In the genomic region with DNA sequence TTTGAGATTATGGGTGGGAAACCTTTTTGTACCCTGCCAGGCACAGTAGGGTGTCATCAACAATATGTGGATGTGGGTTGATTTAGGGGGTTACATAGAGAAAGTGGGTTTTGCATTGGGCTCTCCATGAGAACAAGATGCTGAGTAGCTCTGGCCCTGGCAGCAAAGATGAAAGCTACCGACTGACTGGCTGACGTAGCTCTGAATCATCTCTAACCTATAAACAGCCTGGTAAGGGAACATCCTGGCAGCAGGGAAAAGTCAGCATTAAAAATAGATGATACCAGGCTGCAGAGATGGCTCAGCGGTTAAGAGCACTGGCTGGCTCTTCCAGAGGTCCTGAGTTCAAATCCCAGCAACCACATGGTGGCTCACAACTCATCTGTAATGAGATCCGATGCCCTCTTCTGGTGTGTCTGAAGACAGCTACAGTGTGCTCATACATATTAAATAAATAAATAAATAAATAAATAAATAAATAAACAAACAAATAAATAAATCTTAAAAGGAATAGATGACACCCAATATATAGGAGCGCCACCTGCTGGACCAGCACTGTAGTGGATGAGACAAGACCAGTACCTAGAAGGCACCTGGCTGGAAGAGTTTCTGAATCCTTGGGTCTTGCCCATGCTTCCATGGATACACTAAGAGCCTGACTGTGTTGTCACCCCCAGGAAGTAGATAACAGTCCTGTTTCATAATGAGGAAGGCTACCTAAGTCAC, we compare ENCODE assay signal across 9 mouse cellular contexts. TPM values are rescaled to one million over a fixed set of nuclear protein-coding genes. Genes with fewer than 3 reads are reported as not detected.
DNase-seq lines count a peak whose midpoint lies in the region; ATAC-seq and TF ChIP-seq lines count a peak whose summit lies in the region.
"Had no signal": no experiment of that assay in that cellular context is flagged by ENCODE, and none has a peak within 500 bp of the region (broad histone marks: within the 10 kb centered on the region; RNA-seq: fewer than 3 reads in every experiment).

No protein-coding gene starts in this region.

- no peak for TF ChIP-seq EP300 in CH12.LX (IDR thresholded peaks at IDR 0.05; ENCODE audit: low read length)

- no peak for TF ChIP-seq RAD21 in CH12.LX (IDR thresholded peaks at IDR 0.05; ENCODE audit: low read depth, low read length)

- H3K9ac ChIP-seq in hindbrain, embryonic 14.5 days, result no peak overlapping the region
- no peak overlapping the region for H3K9ac ChIP-seq in CH12.LX (ENCODE audit: insufficient read depth, low read depth)
- no peak overlapping the region for H3K9ac ChIP-seq in heart, embryonic 12.5 days
- H3K9ac ChIP-seq: neural tube, embryonic 12.5 days had no signal

- H3K9me3 ChIP-seq in hindbrain, embryonic 10.5 days, result no peaks in the 10 kb centered on the region
- no peaks in the 10 kb centered on the region for H3K9me3 ChIP-seq in hindbrain, embryonic 14.5 days (ENCODE audit: control insufficient read depth, low read length)
- H3K9me3 ChIP-seq in CH12.LX (replicated peaks; ENCODE audit: low read length), result no peaks in the 10 kb centered on the region
- H3K9me3 ChIP-seq in heart, embryonic 12.5 days (replicated peaks), result 0 out of 2 replicates have a peak, but pooled peaks cover 3% of the 10 kb centered on the region
- H3K9me3 ChIP-seq: neural tube, embryonic 12.5 days had no signal

- H3K4me3 ChIP-seq in hindbrain, embryonic 10.5 days, result no peak overlapping the region
- no peak overlapping the region for H3K4me3 ChIP-seq in hindbrain, embryonic 14.5 days (replicated peaks; ENCODE audit: low read length)
- H3K4me3 ChIP-seq in CH12.LX (replicated peaks in 1 of 3; ENCODE audit: low read depth in 2 of 3, low read length in 2 of 3, poor library complexity in 1 of 3), result no peak overlapping the region
- H3K4me3 ChIP-seq in heart, embryonic 12.5 days, result no peak overlapping the region
- H3K4me3 ChIP-seq: neural tube, embryonic 12.5 days had no signal

- no peaks in the 10 kb centered on the region for H3K79me2 ChIP-seq in CH12.LX (replicated peaks; ENCODE audit: control insufficient read depth, extremely low read depth, insufficient read depth, poor library complexity, severe bottlenecking)

- ATAC-seq in hindbrain, embryonic 14.5 days (ENCODE audit: low FRiP score), result no peak
- no peak for ATAC-seq in heart, embryonic 12.5 days (ENCODE audit: insufficient number of reproducible peaks, low FRiP score)

- in situ Hi-C loops in CH12.LX (cut with MboI; ENCODE audit: low pct_ligation_motif_present, low pct_unique_long_range_greater_than_20kb, low sequenced_read_pairs), result no loop called here

- WGBS in hindbrain, embryonic 10.5 days, result 84% methylated on average over 5 of the region's 5 CpGs
- WGBS in hindbrain, embryonic 14.5 days, result 88% methylated on average over 5 of the region's 5 CpGs
- WGBS in heart, embryonic 12.5 days, result 79% methylated on average over 5 of the region's 5 CpGs

- H3K36me3 ChIP-seq in hindbrain, embryonic 10.5 days, result no peaks in the 10 kb centered on the region
- H3K36me3 ChIP-seq in hindbrain, embryonic 14.5 days (replicated peaks; ENCODE audit: control insufficient read depth, insufficient read depth), result no peaks in the 10 kb centered on the region
- H3K36me3 ChIP-seq in CH12.LX (replicated peaks in 1 of 2; ENCODE audit: control insufficient read depth in 1 of 2, insufficient read depth in 1 of 2, low read length in 1 of 2), result no peaks in the 10 kb centered on the region
- no peaks in the 10 kb centered on the region for H3K36me3 ChIP-seq in heart, embryonic 12.5 days
- H3K36me3 ChIP-seq: neural tube, embryonic 12.5 days had no signal

- peaks cover 6% of the 10 kb centered on the region for H3K27me3 ChIP-seq in hindbrain, embryonic 10.5 days (ENCODE audit: insufficient read depth, poor library complexity, severe bottlenecking)
- no peaks in the 10 kb centered on the region for H3K27me3 ChIP-seq in hindbrain, embryonic 14.5 days (ENCODE audit: control insufficient read depth, insufficient read depth, low read length)
- peaks cover 3% of the 10 kb centered on the region for H3K27me3 ChIP-seq in CH12.LX (replicated peaks)
- peaks cover 41% of the 10 kb centered on the region for H3K27me3 ChIP-seq in heart, embryonic 12.5 days (replicated peaks)
- H3K27me3 ChIP-seq: neural tube, embryonic 12.5 days had no signal

- TF ChIP-seq CTCF in CH12.LX (conservative IDR thresholded peaks at IDR 0.05 in 1 of 2, IDR thresholded peaks at IDR 0.05 in 1 of 2; ENCODE audit: low read depth in 2 of 2, low read length in 2 of 2), result peak; percentile 27 to 45; a peak in 3 of 4 replicates

- TF ChIP-seq POLR2A in CH12.LX (IDR thresholded peaks at IDR 0.05; ENCODE audit: low read depth, low read length), result no peak

- peaks cover 13% of the 10 kb centered on the region for H3K4me1 ChIP-seq in hindbrain, embryonic 10.5 days (replicated peaks)
- H3K4me1 ChIP-seq in hindbrain, embryonic 14.5 days (replicated peaks; ENCODE audit: control insufficient read depth, insufficient read depth, low read length), result no peaks in the 10 kb centered on the region
- peaks cover 0 to 3% of the 10 kb centered on the region in 2 experiments; a peak in 1 of 4 replicates for H3K4me1 ChIP-seq in CH12.LX (ENCODE audit: control insufficient read depth in 1 of 2, insufficient read depth in 2 of 2)
- H3K4me1 ChIP-seq in heart, embryonic 12.5 days (replicated peaks), result peaks cover 25% of the 10 kb centered on the region

- H3K4me2 ChIP-seq in hindbrain, embryonic 14.5 days (replicated peaks), result no peak overlapping the region
- H3K4me2 ChIP-seq in CH12.LX (ENCODE audit: insufficient read depth, low read depth, poor library complexity, severe bottlenecking), result no peak overlapping the region
- no peak overlapping the region for H3K4me2 ChIP-seq in heart, embryonic 12.5 days
- H3K4me2 ChIP-seq: neural tube, embryonic 12.5 days had no signal

- dilution Hi-C loops in CH12.LX (cut with MboI; ENCODE audit: extremely low pct_ligation_motif_present, extremely low pct_unique_long_range_greater_than_20kb, low sequenced_read_pairs), result no loop called here

- H3K27ac ChIP-seq in hindbrain, embryonic 10.5 days, result no peak overlapping the region
- H3K27ac ChIP-seq in hindbrain, embryonic 14.5 days, result no peak overlapping the region
- H3K27ac ChIP-seq in CH12.LX (ENCODE audit: insufficient read depth, low read depth), result no peak overlapping the region
- no peak overlapping the region for H3K27ac ChIP-seq in heart, embryonic 12.5 days (ENCODE audit: poor library complexity, severe bottlenecking)
- H3K27ac ChIP-seq: neural tube, embryonic 12.5 days had no signal

- peak; percentile 20 for DNase-seq in hindbrain, embryonic 10.5 days (ENCODE audit: low spot score)
- DNase-seq in hindbrain, embryonic 14.5 days (ENCODE audit: low spot score), result no peak
- DNase-seq in CH12.LX (ENCODE audit: extremely low read depth), result peak; percentile 26
- peak; percentile 86 for DNase-seq in adrenal gland, adult 2 months
- peak; percentile 61 to 76 for DNase-seq in kidney, postnatal 25 days
- peak; percentile 17 for DNase-seq in lung, postnatal 25 days (ENCODE audit: low spot score)
- DNase-seq in spleen, adult 12 weeks (ENCODE audit: low spot score), result no peak

TF ChIP-seq in CH12.LX, 34 proteins besides CTCF, POLR2A, EP300 and RAD21:
- TF ChIP-seq SMC3 (IDR thresholded peaks at IDR 0.05; ENCODE audit: low read depth, low read length), result peak; percentile 8; the same call in 1 of the 2 replicates
- TF ChIP-seq UBTF (IDR thresholded peaks at IDR 0.05; ENCODE audit: low read depth, low read length), result no peak
- no peak for TF ChIP-seq TCF12 (IDR thresholded peaks at IDR 0.05; ENCODE audit: low read depth, low read length)
- no peak for TF ChIP-seq HCFC1 (IDR thresholded peaks at IDR 0.05; ENCODE audit: low read depth, low read length)
- no peak for TF ChIP-seq SIN3A (IDR thresholded peaks at IDR 0.05; ENCODE audit: low read length)
TF ChIP-seq in CH12.LX: peak in this region for 1.

RNA-seq across cellular contexts. Expression of gene Stab2, which starts 31.7 kb away (rescaled TPM):
- polyA plus RNA-seq in hindbrain, embryonic 10.5 days (2016; fragmentation: Nextera tagmentation; extraction: Ambion mirVana), result 0.13 and 0.27 TPM in 2 replicates
- polyA plus RNA-seq in hindbrain, embryonic 14.5 days (2014; fragmentation: Nextera tagmentation; extraction: Ambion mirVana), result 0.17 TPM in 1 of 2 replicates, not detected in the other
- total RNA-seq in CH12.LX (2012; rRNA removed) (not detected in 2 replicates), CH12.LX (2014; rRNA removed) (not detected in 2 replicates)
- polyA plus RNA-seq in CH12.LX (2012; ENCODE audit: insufficient read length, low read depth), result 0.09 and 0.12 TPM in 2 replicates
- under 1 TPM; 0.29 to 0.45 TPM for total RNA-seq in adrenal gland, adult 2 months (2021)
- polyA plus RNA-seq in adrenal gland, adult 2 months (2012; rRNA removed), result 0.28 and 0.67 TPM in 2 replicates
- polyA plus RNA-seq in heart, embryonic 12.5 days (2016; fragmentation: Nextera tagmentation; extraction: Ambion mirVana), result 0.42 and 0.84 TPM in 2 replicates

Comparison
In these comparisons a context has a peak if more than half of its experiments do, and no peak if none do; other contexts are left out.
1. DNase-seq: peak in hindbrain, embryonic 10.5 days (single experiment), CH12.LX (single experiment), adrenal gland, adult 2 months (single experiment), kidney, postnatal 25 days (2 of 2) and lung, postnatal 25 days (single experiment); none in hindbrain, embryonic 14.5 days (single experiment) and spleen, adult 12 weeks (single experiment).